Mouse (Mus musculus) heart, postnatal 0 days (tissue): ENCODE results near the gene Rprml. TPM values are rescaled to one million over a fixed set of nuclear protein-coding genes. Genes with fewer than 3 reads are reported as not detected.

Source experiments
- ATAC-seq: fragments of 200-750 bp; cut with Nextera tagmentation; 2 replicates; pipeline ENCODE4 v1.8.0; 2017; ENCODE audit warnings: low read depth, moderate number of reproducible peaks, moderate library complexity; ENCODE audit not compliant: insufficient read depth
- DNase-seq: peaks from one replicate; pipeline ENCODE4 v3.0.0-alpha.2; 2016; ENCODE audit warnings: low spot score
- H3K27ac ChIP-seq: fragments of 300-500 bp; sonication (generic); 2 replicates; pipeline ENCODE4 v1.5.1; 2014; ENCODE audit warnings: low read depth, mild to moderate bottlenecking
- H3K27me3 ChIP-seq: fragments of 300-500 bp; sonication (generic); 2 replicates; pipeline ENCODE4 v1.6.1; 2014; ENCODE audit warnings: low read length, mixed read lengths; ENCODE audit not compliant: control insufficient read depth, insufficient read depth
- H3K36me3 ChIP-seq: fragments of 300-500 bp; sonication (generic); replicated peaks from 2 replicates; pipeline ENCODE4 v1.6.1; 2014; ENCODE audit warnings: low read length, mixed read lengths; ENCODE audit not compliant: control insufficient read depth, insufficient read depth
- H3K4me1 ChIP-seq: fragments of 300-500 bp; sonication (generic); 2 replicates; pipeline ENCODE4 v1.6.1; 2014; ENCODE audit warnings: antibody characterized with exemption; ENCODE audit not compliant: control insufficient read depth, insufficient read depth
- H3K4me2 ChIP-seq: fragments of 300-500 bp; sonication (generic); 2 replicates; pipeline ENCODE4 v1.6.1; 2014; ENCODE audit warnings: low read depth, mild to moderate bottlenecking, low read length, moderate library complexity
- H3K4me3 ChIP-seq: fragments of 300-500 bp; sonication (generic); 2 replicates; pipeline ENCODE4 v1.5.1; 2014; ENCODE audit warnings: low read depth, low read length
- H3K9ac ChIP-seq: fragments of 300-500 bp; sonication (generic); replicated peaks from 2 replicates; pipeline ENCODE4 v1.6.1; 2014; ENCODE audit warnings: low read depth, low read length, mixed read lengths
- H3K9me3 ChIP-seq: fragments of 300-500 bp; sonication (generic); replicated peaks from 2 replicates; pipeline ENCODE4 v1.6.1; 2016; ENCODE audit warnings: low read length; ENCODE audit not compliant: control insufficient read depth
- CTCF ChIP-seq: IDR thresholded peaks from 2 replicates; pipeline ENCODE4 v1.5.1; 2016; ENCODE audit warnings: antibody characterized with exemption, control low read depth, low read depth
- EP300 ChIP-seq: IDR thresholded peaks from 2 replicates; pipeline ENCODE4 v1.6.1; 2016; ENCODE audit warnings: antibody characterized with exemption, low read depth
- WGBS: fragments of 180-500 bp; shearing (Covaris S2); extraction: QIAGEN DNeasy Blood & Tissue Kit; methylation state at CpG from one replicate; pipeline ENCODE4 v1.1.7; 2014; 5-methylcytosine and 5-hydroxymethylcytosine counted together
- polyA plus RNA-seq: library from polyadenylated mRNA; unstranded; fragments of >200 nt; fragmentation: Nextera tagmentation; extraction: Ambion mirVana; gene quantifications from 2 replicates; pipeline ENCODE4 v1.2.1, GENCODE M21; 2015
- total RNA-seq: library from RNA; depleted of rRNA; stranded (reverse); fragments of >200 nt; gene quantifications from 2 replicates; pipeline ENCODE4 v1.2.3, GENCODE M21; 2014; ENCODE audit warnings: low replicate concordance; rRNA removed

Rprml gene
- total RNA-seq (not detected in 2 replicates), polyA plus RNA-seq (0.15 TPM in 2 replicates)

GRCm38 (mm10) chr11:103649301-103649982 lies at the start of gene Rprml:
Gene Rprml, plus strand, starts transcription at chr11:103649570.
- ATAC-seq (no peak), DNase-seq (no peak)
- 2% methylated on average over 69 of the region's 71 CpGs for WGBS
- H3K9ac ChIP-seq, result no peak within 1 kb of the TSS
- H3K9me3 ChIP-seq, result no peaks in the 10 kb centered on the region
- H3K4me1 ChIP-seq, result peaks cover 4% of the 10 kb centered on the region; the same call in 1 of the 2 replicates
- H3K4me2 ChIP-seq, result peak within 1 kb of the TSS; percentile 50
- peaks cover 63% of the 10 kb centered on the region for H3K27me3 ChIP-seq
- TF ChIP-seq CTCF (no peak), EP300 (no peak)
- H3K36me3 ChIP-seq, result no peaks in the 10 kb centered on the region
- H3K4me3 ChIP-seq, result peak within 1 kb of the TSS; percentile 33
- H3K27ac ChIP-seq, result no peak within 1 kb of the TSS

- 54% methylated on average over 5 of the region's 5 CpGs for WGBS
- Histone ChIP-seq H3K27me3 (no peaks in the 10 kb centered on the region), H3K4me1 (no peaks in the 10 kb centered on the region), H3K36me3 (no peaks in the 10 kb centered on the region), H3K4me3 (no peak overlapping the region), H3K9me3 (no peaks in the 10 kb centered on the region), H3K4me2 (no peak overlapping the region), H3K9ac (no peak overlapping the region), H3K27ac (no peak overlapping the region)
- DNase-seq (no peak), ATAC-seq (no peak)
- no peak for TF ChIP-seq CTCF
- TF ChIP-seq EP300, result no peak
These were observed 42.8 kb upstream of the Rprml start for GRCm38 (mm10) chr11:103606611-103607010.

- Histone ChIP-seq H3K4me1 (no peaks in the 10 kb centered on the region), H3K27me3 (no peaks in the 10 kb centered on the region), H3K9ac (no peak overlapping the region), H3K9me3 (no peaks in the 10 kb centered on the region), H3K4me2 (no peak overlapping the region), H3K27ac (no peak overlapping the region), H3K36me3 (no peaks in the 10 kb centered on the region), H3K4me3 (no peak overlapping the region)
- TF ChIP-seq CTCF (no peak), EP300 (no peak)
- 75% methylated on average over 2 of the region's 2 CpGs for WGBS
- no peak for DNase-seq
- no peak for ATAC-seq
These were observed 38.6 kb upstream of the Rprml start for GRCm38 (mm10) chr11:103610772-103611171.

GRCm38 (mm10) chr11:103621040-103621439 lies 28.3 kb upstream of the Rprml start, which contains the start of gene Gm884:
Gene Gm884, minus strand, starts transcription at chr11:103621140.
- DNase-seq (no peak), ATAC-seq (no peak)
- no peak within 1 kb of the TSS for H3K4me2 ChIP-seq
- no peaks in the 10 kb centered on the region for H3K36me3 ChIP-seq
- H3K9me3 ChIP-seq, result no peaks in the 10 kb centered on the region
- H3K4me3 ChIP-seq, result no peak within 1 kb of the TSS
- H3K9ac ChIP-seq, result no peak within 1 kb of the TSS
- H3K4me1 ChIP-seq, result no peaks in the 10 kb centered on the region
- WGBS, result 71% methylated on average over 9 of the region's 9 CpGs
- no peaks in the 10 kb centered on the region for H3K27me3 ChIP-seq
- no peak within 1 kb of the TSS for H3K27ac ChIP-seq
- no peak for TF ChIP-seq EP300
- no peak for TF ChIP-seq CTCF

- Histone ChIP-seq H3K27ac (no peak overlapping the region), H3K27me3 (no peaks in the 10 kb centered on the region), H3K36me3 (no peaks in the 10 kb centered on the region), H3K9ac (no peak overlapping the region), H3K4me1 (no peaks in the 10 kb centered on the region), H3K9me3 (no peaks in the 10 kb centered on the region), H3K4me3 (no peak overlapping the region), H3K4me2 (no peak overlapping the region)
- DNase-seq, result no peak
- ATAC-seq, result no peak
- WGBS, result 79% methylated on average over 23 of the region's 23 CpGs
- TF ChIP-seq EP300 (no peak), CTCF (no peak)
These were observed 21.9 kb upstream of the Rprml start for GRCm38 (mm10) chr11:103627453-103627852.

- H3K9ac ChIP-seq, result no peak overlapping the region
- no peaks in the 10 kb centered on the region for H3K36me3 ChIP-seq
- H3K4me3 ChIP-seq, result no peak overlapping the region
- ATAC-seq (no peak), DNase-seq (no peak)
- peaks cover 21% of the 10 kb centered on the region for H3K27me3 ChIP-seq
- H3K9me3 ChIP-seq, result no peaks in the 10 kb centered on the region
- TF ChIP-seq CTCF (no peak), EP300 (no peak)
- 71% methylated on average over 7 of the region's 7 CpGs for WGBS
- no peak overlapping the region for H3K27ac ChIP-seq
- H3K4me1 ChIP-seq, result no peaks in the 10 kb centered on the region
- no peak overlapping the region for H3K4me2 ChIP-seq
These were observed 14.6 kb upstream of the Rprml start for GRCm38 (mm10) chr11:103634806-103635205.
